Mouse (Mus musculus) left cerebral cortex, adult 9 months (tissue): ENCODE measurements around the gene Alg12.
A peak's percentile ranks its signal among the peaks of the same experiment; 100 is the strongest.

Experiments
- DNase-seq, 2 experiments: peaks; one replicate each; pipeline ENCODE4 v3.0.0; 2022; ENCODE audit warnings: low spot score in 2 of 2

The Alg12 gene

DNA sequence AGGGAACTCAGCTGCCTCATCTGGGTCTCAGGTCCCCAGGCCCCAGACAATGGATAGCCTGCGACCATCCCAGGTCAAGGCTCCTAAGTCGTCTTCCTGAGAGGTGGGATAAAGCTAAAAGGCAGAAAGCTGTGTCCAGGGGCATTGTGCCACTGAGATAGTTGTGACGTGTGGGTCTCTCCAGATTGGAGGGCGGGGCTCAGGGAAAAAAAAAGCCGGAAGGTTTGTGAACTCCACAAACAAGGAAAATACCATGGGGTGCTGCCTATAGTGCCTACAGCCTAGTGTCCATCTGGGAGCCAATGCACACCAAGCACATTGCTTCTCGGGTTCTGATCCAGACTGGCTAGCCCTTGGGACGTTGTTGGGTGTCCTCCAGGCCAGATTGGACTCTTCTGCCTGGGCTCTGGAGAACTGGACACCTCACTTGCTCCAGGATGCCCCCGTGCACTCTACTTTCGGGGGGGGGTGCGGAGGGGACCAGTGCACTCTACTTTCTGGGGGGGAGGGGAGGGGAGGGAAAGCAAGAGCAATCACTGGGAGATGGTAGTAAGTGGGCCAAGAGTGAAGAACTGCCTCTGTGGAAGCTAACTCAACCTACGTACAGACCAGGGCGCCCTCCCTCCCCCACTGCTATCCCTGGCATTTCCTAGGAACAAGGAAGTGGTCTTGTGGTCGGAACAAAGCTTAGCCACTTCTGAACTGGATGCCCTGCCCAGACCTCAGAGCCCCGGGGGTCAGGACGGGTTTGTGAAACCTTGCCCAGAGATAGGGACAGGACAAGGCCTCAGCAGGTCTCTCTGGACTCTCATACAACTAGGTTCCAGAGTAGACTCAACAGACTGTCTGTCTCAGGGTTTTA is 36.1 kb upstream of the Alg12 start:
- no peak for DNase-seq

DNA sequence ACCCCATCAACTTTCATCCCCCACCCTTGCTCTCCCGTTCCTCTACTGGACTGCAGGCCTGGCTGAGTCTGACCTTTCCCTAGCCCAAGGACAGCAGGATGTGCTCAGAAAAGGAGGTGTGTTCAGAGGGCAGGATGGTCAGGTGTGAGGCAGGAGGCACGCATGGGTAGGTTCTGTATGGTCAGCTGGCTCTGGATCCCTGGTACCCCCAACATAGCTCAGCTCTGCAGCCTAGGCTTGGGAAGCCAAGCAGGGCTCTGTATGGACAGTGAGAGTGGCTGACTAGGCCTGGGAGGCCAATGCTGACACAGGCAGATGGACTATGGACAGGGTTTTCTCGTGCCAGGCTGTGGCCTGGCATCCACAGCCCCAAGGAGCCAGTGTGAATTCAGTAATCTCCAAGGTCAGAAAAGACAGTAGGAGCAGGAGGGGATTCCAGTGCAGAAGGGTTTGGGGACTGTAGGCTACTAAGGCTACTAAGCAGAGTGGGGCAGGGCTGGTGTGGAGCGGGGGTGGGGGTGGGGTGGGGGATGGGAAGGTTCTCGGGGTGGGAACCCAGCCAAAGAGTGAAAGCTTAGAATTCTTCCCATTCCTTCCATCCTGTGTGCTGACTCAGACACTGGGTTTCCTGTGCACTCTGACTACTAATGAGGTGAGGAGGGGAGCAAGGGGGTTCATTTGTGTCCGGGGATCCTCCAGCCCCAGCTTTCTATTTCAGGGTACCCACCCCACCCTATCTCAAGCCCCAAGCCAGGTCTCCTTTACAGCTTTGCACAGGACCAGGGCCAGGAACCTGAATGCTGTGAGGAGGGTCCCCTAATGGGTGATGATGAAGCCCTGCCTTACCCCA is 35.2 kb upstream of the Alg12 start:
- no peak for DNase-seq

DNA sequence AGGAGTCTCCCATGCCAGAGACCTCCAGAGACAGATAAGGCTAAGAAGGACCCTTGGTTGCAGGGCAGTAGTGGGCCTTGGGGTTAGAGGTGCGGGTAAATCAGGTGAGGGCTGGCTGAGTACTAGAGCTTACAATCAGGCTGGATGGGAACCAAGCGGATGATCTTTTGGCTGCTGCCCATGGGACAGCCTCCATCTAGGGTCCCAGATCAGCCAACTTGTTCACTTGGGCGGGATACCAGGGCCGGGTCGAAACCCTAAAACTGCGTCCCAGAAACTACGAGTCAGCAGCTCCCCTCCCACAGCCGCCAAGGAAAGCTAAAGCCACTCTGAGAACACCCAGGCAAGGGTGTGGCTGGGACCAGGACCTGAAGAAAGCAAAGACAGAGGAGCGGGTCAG is 34.0 kb upstream of the Alg12 start:
- DNase-seq: no peak

DNA sequence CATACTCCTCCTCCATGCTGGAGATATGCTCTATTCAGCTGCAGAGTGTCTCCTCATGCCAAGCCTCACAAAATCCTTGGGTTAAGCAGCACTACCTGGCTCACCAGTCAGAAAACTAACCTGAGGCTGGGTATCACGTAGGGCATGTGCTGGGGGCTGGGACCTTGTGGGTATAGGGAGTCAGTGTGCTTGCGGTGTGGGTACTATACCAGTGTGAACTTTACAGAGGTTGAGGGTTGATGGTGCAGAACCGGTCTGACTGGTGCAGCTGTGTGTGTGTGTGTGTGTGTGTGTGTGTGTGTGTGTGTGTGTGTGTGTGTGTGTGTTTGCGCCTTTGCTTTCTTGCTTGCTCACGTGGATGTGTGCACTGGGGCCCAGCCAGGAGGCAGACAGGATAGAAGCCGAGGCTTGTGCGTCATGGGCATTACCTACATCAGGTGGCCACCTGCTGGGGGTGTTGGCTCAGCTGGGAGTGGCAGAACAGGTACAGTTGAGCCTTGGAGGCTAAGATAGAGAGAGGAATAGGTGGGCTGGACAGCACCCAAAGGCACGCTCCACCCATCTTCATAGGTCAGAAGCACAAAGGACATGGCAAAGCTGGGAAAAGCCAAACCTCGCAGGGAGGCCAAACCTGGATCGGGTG is 32.5 kb upstream of the Alg12 start:
- no peak for DNase-seq

DNA sequence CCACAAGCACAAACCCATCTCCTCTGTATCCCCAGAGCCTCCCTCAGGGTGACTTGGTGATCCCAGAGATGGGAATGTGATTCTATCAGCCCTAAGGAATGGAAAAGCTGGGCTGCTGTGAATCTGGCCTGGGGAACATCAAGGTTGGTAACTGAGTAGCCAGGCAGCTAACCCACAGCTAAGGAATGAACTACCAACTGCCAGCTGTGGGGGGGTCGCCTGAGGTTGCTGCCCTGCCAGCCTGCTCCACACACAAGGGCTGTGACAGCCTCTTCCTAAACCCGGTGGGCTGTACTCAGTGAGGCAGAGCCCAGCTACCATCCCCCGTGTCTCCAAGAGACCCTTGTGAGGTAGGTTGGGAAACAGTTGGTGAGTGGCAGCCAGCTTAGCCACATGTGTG is 32.0 kb upstream of the Alg12 start:
- no peak for DNase-seq

DNA sequence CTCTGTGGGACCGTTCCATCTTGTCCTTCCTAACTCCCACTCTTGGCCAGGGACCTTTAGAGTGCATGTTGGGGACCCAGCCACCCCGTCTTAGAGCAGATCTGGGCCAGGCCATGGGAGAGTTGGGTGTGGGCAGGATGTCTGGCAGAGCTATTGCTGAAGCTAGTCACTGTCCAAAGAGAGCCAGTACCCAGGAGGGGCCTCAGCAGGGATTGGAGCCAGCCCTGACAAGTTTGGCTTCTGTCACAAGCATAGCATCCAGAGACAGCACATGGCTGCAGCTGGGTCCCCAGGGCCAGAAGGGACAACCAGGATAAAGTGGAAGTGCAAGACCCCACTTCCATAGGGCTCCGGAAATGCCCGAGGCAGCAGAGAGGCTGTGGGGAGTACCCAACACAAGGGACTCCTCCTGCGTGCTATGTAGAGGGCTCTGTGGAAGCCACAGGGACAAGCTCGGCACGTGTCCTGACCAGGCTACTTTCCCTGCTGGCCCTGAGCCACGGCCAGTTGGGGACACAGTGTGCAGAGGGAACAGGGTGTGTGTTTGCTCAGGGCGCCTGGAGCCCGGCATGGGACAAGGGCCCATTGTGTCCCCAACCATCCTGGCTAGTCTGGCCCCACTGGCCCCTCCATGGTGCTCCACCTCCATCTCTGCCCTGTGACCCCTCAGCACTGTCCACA is 31.2 kb upstream of the Alg12 start:
- DNase-seq: peak in 1 of 2 experiments; percentile 87

DNA sequence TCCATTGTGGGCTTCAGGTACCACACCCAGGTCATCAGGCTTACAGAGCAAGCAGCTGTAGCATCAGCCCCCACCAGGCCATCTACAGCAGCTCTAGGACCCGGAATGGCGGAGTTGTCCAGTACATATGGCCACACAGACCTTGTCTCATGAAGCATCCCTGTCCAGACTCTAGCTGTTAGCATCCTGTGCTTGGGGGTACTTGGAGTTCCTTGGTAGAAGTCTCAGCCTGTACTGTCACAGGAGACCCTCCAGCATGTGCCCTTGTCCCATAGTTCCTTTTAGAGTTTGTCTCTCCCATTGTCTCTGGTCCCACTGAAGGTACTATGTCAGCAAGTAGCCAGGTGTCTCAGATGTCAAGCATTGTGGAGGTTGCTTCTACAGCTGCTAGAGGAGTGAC is 30.5 kb upstream of the Alg12 start:
- DNase-seq: no peak

DNA sequence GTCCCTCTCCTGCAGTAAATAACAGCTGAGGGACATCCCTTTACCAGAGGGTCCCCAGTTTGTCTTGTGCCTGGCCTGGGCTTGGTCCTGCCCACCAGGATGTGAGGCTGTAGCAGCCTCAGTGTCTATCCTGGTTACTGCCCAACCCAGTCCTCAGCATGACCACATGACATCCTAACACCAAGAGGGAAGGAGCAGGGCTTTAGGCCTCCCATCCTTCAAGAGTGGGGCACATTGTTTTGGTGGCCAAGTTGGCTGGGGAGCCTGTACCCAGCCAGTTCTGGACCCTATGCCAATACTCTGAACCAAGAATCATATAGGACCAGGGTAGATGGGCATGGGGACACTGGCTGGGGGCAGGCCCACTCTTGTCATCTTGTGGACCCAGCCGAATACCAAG is 29.5 kb upstream of the Alg12 start:
- DNase-seq: no peak

DNA sequence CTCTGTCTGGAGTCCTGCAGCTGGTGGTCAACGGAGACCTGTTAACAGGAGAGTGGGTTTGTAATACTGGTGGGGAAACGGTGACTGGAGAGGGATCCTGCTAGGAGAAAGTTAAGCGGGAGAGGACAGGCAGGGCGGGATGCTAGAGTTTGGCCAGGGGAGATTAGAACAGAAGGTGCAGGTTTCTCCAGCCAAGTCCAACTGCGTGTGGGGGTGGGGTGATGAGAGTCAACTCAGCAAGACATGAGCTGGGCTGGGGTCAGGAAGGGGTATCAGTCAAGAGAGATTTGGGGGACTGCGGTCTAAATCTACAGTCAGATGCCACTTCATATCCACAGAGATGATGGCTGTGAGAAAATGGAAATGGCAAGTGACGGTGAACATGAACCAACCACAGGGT is 25.8 kb upstream of the Alg12 start:
- DNase-seq: no peak

DNA sequence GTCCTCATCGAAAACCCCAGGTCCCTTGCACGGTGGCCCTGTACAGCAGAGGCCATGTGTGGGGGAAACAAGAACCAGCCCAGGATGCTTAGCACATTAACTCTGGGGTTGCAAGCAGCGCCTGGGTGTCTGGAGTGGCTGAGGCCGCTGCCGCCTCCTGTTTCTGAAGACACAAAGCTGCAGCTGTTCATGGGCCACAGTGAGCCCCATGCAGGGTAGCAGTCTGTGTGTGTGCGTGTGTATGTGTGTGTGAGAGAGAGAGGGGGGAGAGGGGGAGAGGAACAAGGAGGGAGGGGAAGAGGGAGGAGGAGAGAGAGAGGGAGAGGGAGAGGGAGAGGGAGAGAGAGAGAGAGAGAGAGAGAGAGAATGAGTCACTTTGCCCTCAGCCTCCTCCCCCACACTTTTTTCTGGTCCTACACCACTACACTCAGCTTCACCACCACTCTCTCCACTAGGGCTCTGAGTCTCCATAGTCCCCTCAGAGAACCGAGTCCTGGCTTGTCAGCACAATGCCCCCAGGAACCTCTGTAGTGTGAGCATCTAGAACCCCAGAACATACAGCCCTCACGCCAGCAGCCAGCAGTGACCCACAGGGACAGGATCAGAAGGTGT is 24.5 kb upstream of the Alg12 start:
- DNase-seq: peak in 1 of 2 experiments; percentile 46

DNA sequence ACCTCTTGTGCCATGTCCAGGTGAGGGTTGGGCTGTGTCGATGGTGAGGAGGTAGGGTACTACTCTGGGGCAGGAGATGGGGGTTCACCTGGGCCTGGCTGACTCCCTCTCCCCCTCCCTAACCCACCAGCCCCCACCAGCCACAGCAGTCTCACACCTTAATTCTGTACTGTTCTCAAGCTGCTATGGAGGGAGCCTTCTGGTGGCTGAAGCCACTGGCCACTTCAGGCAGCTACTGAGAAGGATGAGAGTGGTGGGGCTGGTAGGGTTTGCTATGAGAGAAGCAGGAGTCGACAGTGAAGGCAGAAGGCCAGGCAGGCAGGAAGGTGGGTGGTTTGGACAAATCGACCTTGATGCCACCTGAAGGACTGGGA is 23.2 kb upstream of the Alg12 start:
- DNase-seq: no peak

DNA sequence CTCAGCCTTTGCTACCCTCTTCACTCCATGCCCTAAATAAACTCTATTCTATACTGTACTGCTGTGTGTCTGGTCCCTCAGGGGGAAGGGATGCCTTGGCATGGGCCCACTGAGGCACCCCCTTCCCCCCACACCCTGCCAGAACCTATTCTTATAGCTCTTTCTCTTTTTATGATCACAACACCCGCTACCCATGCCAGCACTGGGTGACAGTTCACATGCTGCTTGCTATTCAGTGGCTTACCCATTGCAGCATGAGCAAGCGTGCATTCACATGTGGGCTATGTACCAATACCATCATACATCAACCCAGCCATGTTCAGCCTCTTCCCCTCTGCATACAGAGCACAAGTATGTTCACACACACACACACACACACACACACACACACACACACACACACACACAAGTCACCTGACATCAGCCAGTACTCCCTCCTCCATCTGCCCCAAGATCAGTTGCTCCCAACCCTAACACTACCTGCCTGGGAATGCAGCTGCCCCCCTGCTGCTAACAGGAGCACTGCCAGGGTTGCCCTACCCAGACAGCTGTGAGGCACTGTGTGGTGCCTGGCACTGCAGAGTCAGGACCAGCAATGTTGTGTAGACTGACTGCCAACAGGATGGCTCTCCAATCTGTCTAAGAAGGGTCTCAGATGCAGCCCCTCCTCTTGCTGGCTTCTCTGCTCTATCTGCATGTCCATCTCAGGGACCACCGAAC is 22.6 kb upstream of the Alg12 start:
- DNase-seq: no peak

DNA sequence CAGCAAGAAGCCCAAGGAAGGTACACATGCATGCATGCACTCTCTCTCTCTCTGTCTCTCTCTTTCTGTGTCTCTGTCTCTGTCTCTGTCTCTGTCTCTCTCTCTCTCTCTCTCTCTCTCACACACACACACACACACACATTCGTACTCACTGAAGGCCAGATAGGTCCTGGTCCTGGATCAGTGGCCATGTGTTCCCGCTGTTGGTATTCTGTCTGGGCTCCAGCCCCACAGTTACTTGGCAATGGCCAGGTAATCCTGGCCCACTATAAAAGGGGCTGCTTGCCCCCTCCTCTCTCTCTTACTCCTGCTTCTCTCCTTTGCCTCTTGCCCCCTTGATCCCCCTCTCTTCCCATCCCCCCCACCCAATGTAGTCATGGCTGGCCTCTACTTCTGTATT is 22.0 kb upstream of the Alg12 start:
- DNase-seq: no peak

DNA sequence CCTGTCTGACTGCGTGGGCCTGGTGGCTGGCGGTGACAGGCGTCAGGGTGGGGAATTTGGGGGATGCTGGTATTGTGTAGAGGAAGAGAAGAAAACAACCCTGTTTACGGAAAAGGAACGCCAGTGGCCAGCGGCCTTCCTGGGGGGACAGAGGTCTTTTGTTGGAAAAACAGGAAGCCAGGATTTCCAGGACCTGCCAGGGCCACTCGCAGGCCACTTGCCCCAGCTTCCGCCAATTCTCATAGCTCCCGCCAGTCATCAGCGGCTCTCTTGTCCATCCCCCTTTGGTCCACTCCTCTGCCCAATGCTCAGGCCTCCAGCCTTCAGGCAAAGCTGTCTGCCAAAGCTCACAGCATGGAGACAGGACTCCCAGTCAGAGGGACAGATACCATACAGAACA is 21.0 kb upstream of the Alg12 start:
- DNase-seq: peak in 1 of 2 experiments; percentile 46

DNA sequence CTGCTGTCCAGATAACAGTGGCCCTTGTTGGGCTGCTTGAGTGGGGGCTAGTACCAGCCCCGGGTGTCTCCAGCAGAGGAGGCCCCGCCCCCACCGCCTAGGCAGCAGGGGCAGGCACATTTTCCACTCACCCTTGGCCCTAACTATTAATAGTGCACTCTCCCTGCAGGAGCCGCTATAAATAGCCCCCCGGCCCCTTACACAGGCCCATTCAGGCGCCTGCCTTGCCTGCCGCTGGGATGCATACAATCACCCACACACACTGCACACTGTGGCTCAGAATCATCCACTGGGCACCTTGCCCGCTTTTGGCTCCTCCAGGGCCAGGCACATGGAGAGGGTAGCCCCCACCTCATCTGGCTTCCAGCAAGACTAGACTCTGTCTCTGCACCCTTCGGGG is 20.2 kb upstream of the Alg12 start:
- peak; percentile 77 to 78 for DNase-seq

DNA sequence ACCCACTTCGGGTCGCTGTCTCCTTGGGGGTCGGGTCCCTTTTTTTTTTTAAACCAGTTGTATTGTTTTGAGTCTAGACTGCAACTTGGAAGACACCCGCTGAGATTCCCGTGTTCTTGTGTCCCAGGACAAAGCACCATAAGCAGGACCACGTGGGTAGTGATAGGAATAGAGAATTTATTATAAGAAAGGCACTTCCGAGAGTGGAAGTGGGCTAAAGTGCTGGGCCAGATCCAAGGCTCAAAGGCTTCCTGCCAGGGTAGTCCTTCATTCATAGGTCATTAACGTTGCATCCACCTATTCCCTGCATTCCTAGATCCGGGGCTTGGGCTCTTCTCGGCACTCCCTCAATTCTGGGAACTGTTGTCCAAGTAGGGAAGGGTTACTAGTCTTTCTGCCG is 18.9 kb upstream of the Alg12 start:
- DNase-seq: no peak

DNA sequence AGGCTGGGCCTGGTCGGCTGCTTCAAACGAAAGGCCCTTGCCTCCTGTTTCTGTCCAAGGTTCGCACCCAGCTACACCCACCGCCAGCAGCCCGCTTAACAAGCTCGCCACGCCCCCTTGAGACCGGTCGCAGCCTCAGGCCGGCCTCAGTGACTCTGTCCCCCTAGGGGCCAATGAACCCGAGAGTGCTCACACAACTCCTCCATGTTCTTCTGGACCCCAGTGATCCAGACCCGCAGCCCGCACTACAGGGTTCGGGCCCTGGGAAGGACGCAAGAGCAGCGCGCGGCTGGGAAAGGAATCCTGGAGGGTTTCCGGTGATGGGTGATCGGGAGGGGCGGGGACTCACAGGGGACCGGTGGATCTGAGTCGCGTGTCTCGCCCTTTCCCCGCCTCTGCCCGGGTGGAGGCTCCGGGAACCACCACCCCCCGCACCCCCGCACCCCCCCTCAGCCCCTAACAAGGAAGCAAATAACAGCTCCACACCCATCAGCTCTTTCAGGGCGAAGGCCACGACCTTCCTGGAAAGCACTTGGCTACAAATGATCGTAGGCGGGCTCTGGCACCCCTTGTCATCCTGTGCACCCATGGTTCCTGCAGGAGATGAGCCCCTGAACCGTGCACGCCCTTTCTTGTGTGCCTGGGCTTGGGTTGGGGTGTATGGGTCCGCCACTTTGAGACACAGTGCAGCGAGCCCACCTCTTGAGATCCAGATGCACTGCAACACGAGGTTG is 18.2 kb upstream of the Alg12 start:
- peak in 1 of 2 experiments; percentile 55 for DNase-seq

DNA sequence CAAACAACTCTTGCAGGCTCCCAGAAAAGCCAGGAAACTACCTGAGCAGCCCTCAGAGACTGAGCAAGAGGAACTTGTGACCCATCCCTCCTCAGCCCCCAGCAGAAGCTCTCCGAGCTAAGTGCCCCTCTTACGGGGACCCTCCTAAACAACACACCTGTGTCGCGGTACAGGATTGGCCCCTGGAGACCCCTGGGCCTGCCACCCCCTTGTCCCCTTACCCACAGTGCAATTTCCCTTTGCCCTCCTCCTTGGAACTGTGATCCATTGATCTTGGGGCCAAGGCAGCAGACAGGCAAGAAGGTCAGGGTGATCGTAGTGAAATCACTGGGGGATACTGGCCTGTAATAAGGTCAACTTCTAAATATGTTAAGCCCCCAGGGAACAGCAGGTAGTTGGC is 17.5 kb upstream of the Alg12 start:
- DNase-seq: no peak

DNA sequence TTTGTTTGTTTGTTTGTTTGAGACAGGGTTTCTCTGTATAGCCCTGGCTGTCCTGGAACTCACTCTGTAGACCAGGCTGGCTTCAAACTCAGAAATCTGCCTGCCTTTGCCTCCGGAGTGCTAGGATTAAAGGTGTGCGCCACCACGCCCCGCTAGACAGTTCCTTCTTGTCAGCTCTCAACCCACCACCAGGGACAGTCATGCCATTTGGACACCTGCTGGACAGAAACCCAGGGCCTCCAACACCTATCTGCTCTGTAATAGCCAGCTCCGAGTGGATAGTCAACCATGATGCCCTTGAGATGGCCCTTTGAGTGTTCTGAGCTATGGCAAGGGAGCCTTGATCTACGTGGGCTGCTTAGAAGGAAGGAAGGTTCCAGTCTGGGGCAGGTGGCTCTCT is 16.9 kb upstream of the Alg12 start:
- DNase-seq: no peak

DNA sequence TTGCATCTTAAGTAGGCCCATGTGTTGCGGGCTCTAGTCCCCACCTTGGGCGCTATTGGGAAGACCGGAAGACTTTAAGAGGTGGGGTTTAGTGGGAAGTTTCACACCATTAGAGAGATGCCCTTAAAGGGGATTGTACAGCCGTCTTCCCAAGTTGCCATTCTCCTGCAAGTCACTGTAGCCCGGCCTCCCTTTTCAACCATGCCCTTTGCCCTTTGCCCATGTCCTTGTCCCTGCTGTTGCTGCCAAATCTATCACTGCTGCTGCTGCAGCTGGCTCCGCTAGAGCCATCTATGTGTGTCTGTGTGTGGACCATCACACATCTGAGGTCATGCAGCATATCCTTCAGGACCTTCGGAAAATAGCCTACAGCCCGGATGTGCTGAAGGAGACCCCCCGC is 13.4 kb upstream of the Alg12 start:
- DNase-seq: no peak
